Mouse (Mus musculus) stomach, postnatal 0 days (tissue): Measurements from ENCODE around the gene Plscr1. TPM values are rescaled to one million over a fixed set of nuclear protein-coding genes. Genes with fewer than 3 reads are reported as not detected.

Experiments
- ATAC-seq: fragments of 200-750 bp; cut with Nextera tagmentation; 2 replicates; pipeline ENCODE4 v1.8.0; 2017; ENCODE audit not compliant: low FRiP score, low TSS enrichment
- DNase-seq: peaks from one replicate; pipeline ENCODE4 v3.0.0-alpha.2; 2016; ENCODE audit warnings: low spot score
- H3K27ac ChIP-seq: fragments of 300-500 bp; sonication (generic); replicated peaks from 2 replicates; pipeline ENCODE4 v1.5.1; 2014; ENCODE audit warnings: mild to moderate bottlenecking, control low read depth
- H3K27me3 ChIP-seq: fragments of 300-500 bp; sonication (generic); 2 replicates; pipeline ENCODE4 v1.6.1; 2014; ENCODE audit warnings: low read length; ENCODE audit not compliant: control insufficient read depth, insufficient read depth
- H3K36me3 ChIP-seq: fragments of 300-500 bp; sonication (generic); 2 replicates; pipeline ENCODE4 v1.6.1; 2014; ENCODE audit warnings: low read length, mixed read lengths; ENCODE audit not compliant: control insufficient read depth, insufficient read depth
- H3K4me1 ChIP-seq: fragments of 300-500 bp; sonication (generic); replicated peaks from 2 replicates; pipeline ENCODE4 v1.6.1; 2014; ENCODE audit warnings: antibody characterized with exemption; ENCODE audit not compliant: control insufficient read depth, insufficient read depth
- H3K4me2 ChIP-seq: fragments of 300-500 bp; sonication (generic); replicated peaks from 2 replicates; pipeline ENCODE4 v1.6.1; 2014; ENCODE audit warnings: low read depth, mild to moderate bottlenecking, control low read depth, moderate library complexity
- H3K4me3 ChIP-seq: fragments of 300-500 bp; sonication (generic); 2 replicates; pipeline ENCODE4 v1.5.1; 2014; ENCODE audit warnings: low read depth, low read length, control low read depth
- H3K9ac ChIP-seq: fragments of 300-500 bp; sonication (generic); 2 replicates; pipeline ENCODE4 v1.6.1; 2014; ENCODE audit warnings: mild to moderate bottlenecking, low read length, control low read depth, mixed read lengths
- H3K9me3 ChIP-seq: fragments of 300-500 bp; sonication (generic); 2 replicates; pipeline ENCODE4 v1.6.1; 2016; ENCODE audit warnings: low read length; ENCODE audit not compliant: control insufficient read depth
- CTCF ChIP-seq: IDR thresholded peaks from 2 replicates; pipeline ENCODE4 v1.5.1; 2016; ENCODE audit warnings: antibody characterized with exemption, low read depth, mild to moderate bottlenecking, moderate library complexity
- EP300 ChIP-seq: optimal IDR thresholded peaks from 2 replicates; pipeline ENCODE3; 2016; ENCODE audit warnings: antibody characterized with exemption
- WGBS: fragments of 180-500 bp; shearing (Covaris S2); extraction: QIAGEN DNeasy Blood & Tissue Kit; methylation state at CpG from one replicate; pipeline ENCODE4 v1.1.7; 2014; 5-methylcytosine and 5-hydroxymethylcytosine counted together
- polyA plus RNA-seq: library from polyadenylated mRNA; unstranded; fragments of >200 nt; fragmentation: Nextera tagmentation; extraction: Ambion mirVana; gene quantifications from 2 replicates; pipeline ENCODE4 v1.2.1, GENCODE M21; 2015

Gene Plscr1
- polyA plus RNA-seq, 1 experiment from 2014 or later = 41.0 TPM

DNA sequence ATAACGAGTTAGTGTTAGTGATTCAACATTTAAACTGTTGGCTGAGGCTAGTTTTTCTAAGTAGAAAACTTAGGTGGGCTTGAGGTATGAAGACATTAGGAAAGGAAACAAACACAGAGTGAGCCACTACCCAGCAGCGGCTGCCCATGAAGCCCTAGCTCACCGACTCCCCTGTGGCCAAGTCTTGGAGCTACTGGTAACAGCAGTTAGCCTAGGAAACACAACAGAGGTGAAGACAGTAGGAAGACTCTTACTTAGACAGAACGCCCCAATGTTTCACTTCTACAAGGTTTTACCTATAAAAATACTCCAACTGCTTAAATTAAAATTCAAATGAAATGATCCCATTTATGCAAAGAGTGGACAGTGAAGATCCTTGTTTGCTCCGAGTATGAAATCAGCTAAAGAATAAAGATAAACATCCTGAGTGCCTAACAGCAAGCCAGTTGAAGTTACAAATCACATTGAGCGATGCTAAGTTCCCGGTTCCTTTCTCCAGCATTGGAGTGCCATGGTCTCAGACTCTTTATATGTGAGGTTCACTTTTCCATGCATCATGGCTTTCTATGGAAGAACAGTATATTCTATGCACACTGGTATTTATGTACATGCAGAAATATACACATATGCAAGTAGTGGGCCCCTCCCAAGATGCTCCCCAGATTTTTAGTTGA, 640 bp upstream of the Plscr1 start:
- Histone ChIP-seq H3K9ac (no peak overlapping the region), H3K4me1 (no peaks in the 10 kb centered on the region), H3K27me3 (no peaks in the 10 kb centered on the region), H3K36me3 (no peaks in the 10 kb centered on the region), H3K4me3 (no peak overlapping the region), H3K4me2 (no peak overlapping the region; the same call in 1 of the 2 replicates), H3K27ac (no peak overlapping the region), H3K9me3 (no peaks in the 10 kb centered on the region)
- no peak for DNase-seq
- ATAC-seq = no peak
- TF ChIP-seq EP300 (no peak), CTCF (no peak)
- 80% methylated on average over 7 of the region's 7 CpGs for WGBS

DNA sequence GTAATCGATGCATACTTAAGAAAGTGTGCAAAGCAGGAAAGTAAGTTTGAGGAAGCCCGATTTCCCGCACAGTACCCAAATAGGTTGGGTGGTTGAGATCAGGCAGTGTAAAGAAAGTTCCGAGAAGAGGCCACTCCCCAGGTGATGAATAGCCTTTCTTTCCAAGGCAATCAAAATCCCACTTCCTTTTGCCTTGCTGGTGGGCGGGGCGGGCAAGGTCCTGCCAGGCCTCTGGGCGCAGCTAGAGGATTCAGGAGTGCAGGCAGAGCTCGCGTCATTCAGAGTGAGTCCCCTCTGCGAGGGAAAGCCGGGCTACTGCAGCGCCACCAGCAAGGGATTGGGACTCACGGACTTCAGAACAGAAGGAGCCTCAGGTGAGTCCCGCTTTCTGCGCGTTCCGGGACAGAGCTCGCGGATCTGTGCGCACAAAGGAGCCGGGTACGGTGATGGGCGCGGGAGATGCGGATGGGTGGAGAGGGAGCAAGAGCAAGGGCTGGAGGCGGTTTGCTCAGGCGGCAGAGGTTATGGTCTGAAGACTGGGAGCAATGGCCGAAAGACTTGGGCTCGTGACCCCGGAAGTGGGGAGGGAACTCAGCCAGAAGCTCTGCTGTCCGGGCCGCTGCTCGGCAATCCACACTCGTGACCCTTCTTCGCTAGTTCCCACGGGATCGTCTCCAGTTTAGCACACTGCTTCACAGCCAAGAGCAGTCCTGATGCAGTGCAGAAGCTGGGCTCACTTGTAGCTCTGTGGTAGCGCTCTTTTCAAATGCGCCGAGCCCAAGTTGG, 630 bp downstream of the Plscr1 start:
- Histone ChIP-seq H3K36me3 (no peaks in the 10 kb centered on the region), H3K4me2 (peak overlapping the region; percentile 85), H3K27me3 (no peaks in the 10 kb centered on the region), H3K9ac (peak overlapping the region; percentile 71), H3K4me1 (no peaks in the 10 kb centered on the region), H3K4me3 (peak overlapping the region; percentile 60), H3K27ac (peak overlapping the region; percentile 92), H3K9me3 (no peaks in the 10 kb centered on the region)
- TF ChIP-seq EP300 = no peak
- TF ChIP-seq CTCF = peak; percentile 33
- DNase-seq (peak; percentile 89), ATAC-seq (peak; percentile 96)
- WGBS = under 1% methylated on average over 40 of the region's 40 CpGs

DNA sequence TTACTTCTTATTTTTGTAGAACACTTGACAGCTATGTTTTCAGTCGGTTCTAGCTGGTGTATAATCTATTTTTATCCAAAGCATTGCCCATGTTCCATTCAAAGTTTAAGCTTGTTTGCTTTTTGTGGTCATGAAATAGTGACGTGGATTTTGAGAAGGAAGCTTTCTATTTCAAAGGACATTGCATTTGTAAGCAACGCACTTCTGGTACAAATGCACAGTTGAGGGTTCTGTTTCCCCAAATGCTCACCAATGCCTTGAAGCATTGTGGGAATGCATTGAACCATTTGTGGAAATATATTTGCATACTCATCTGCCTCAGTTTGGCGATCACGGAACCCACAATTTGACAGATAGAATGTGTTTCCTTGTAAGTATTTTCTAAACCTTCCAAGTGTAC, 3.2 kb downstream of the Plscr1 start:
- TF ChIP-seq CTCF = no peak
- TF ChIP-seq EP300 = no peak
- H3K27me3 ChIP-seq = no peaks in the 10 kb centered on the region
- no peak for DNase-seq
- no peak overlapping the region for H3K27ac ChIP-seq
- no peaks in the 10 kb centered on the region for H3K9me3 ChIP-seq
- no peaks in the 10 kb centered on the region for H3K36me3 ChIP-seq
- WGBS = 67% methylated on average over 5 of the region's 5 CpGs
- H3K9ac ChIP-seq = no peak overlapping the region
- ATAC-seq = no peak
- H3K4me2 ChIP-seq = no peak overlapping the region
- no peak overlapping the region for H3K4me3 ChIP-seq
- H3K4me1 ChIP-seq = no peaks in the 10 kb centered on the region

DNA sequence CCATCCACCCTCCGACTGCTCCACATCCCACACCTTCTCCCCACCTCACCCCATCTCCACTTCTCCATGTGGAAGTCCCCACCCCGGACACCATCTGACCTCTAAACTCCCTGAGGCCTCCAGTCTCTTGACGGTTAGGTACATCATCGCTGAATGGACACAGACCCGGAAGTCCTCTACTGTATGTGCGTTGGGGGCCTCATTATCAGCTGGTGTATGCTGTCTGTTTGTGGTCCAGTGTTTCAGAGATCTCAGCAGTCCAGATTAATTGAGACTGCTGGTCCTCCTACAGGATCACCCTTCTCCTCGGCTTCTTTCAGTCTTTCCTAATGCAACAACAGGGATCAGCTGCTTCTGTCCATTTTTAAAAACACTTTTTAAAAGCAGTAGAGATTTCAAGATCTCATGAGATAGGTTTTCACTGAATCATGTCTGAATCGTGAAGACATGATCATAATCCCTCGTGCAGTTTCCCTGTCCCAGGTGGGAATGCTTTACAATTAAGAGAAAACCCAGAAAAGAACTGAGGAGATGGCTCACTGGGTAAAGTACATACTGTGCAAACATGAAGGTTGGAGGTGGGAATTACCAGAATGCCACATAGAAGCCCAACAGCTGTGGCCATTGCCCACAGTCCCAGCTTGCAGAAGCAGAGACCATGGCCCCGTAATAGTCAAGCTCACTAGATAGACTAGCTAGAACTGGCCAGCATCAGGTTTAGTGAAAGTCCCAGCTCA, 4.2 kb downstream of the Plscr1 start:
- no peak for ATAC-seq
- no peaks in the 10 kb centered on the region for H3K36me3 ChIP-seq
- no peaks in the 10 kb centered on the region for H3K4me1 ChIP-seq
- H3K4me2 ChIP-seq = no peak overlapping the region
- TF ChIP-seq CTCF (no peak), EP300 (no peak)
- H3K27ac ChIP-seq = no peak overlapping the region
- H3K27me3 ChIP-seq = no peaks in the 10 kb centered on the region
- H3K9ac ChIP-seq = no peak overlapping the region
- no peaks in the 10 kb centered on the region for H3K9me3 ChIP-seq
- 85% methylated on average over 10 of the region's 10 CpGs for WGBS
- no peak overlapping the region for H3K4me3 ChIP-seq
- no peak for DNase-seq

DNA sequence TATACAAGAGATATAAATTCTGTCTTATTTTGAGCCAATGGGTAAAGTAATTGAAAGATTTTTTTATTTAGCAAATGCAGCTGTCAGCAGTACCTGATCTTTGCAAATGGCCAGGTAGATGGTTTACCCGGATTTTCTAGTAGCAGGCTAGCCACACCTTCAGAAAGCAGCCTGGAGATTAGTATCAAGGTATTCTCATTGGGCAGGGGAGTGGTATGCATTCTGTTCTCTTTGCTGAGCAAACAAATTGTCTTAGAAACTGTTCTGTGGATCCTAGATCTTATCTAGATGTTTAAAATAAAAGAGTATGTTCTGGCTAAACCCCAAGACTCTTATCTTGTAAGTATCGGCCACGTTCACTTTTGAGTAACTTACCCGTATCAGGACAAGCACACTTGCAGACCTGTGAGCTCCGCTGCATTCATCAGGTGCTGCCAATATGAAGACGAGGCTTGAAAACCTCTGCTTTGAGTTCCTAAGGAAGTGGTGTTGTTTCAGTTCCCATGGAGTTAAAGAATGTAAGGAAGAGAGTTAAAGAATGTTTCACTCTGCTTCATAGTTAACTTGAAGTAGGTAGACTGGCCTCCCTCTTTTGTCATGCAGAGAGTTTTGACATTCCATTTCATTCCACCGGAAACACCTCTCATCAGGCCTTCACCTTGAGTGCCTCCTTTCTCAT, 11.1 kb downstream of the Plscr1 start:
- DNase-seq (no peak), ATAC-seq (no peak)
- Histone ChIP-seq H3K4me1 (no peaks in the 10 kb centered on the region), H3K27ac (no peak overlapping the region), H3K9me3 (no peaks in the 10 kb centered on the region), H3K27me3 (no peaks in the 10 kb centered on the region), H3K9ac (no peak overlapping the region), H3K4me2 (no peak overlapping the region), H3K36me3 (no peaks in the 10 kb centered on the region), H3K4me3 (no peak overlapping the region)
- TF ChIP-seq EP300 (no peak), CTCF (no peak)
- WGBS = 47% methylated on average over 7 of the region's 7 CpGs
